Mouse (Mus musculus): ENCODE data around the gene Rerg. TPM values are rescaled to one million over a fixed set of nuclear protein-coding genes. Genes with fewer than 3 reads are reported as not detected.

Gene Rerg
- 2.3 and 2.4 TPM in 2 replicates for polyA plus RNA-seq (2016; fragmentation: Nextera tagmentation; extraction: Ambion mirVana)

GRCm38 (mm10) chr6:137170226-137170625, at the start of gene Rerg:
Gene Rerg (minus strand): TSS chr6:137170497.
- Histone ChIP-seq H3K9me3 (no peaks in the 10 kb centered on the region), H3K4me3 (peak within 1 kb of the TSS; percentile 43), H3K36me3 (no peaks in the 10 kb centered on the region), H3K9ac (peak within 1 kb of the TSS; percentile 53; the same call in 1 of the 2 replicates), H3K27ac (no peak within 1 kb of the TSS), H3K4me1 (peaks cover 6% of the 10 kb centered on the region; the same call in 1 of the 2 replicates), H3K4me2 (replicated peaks) (peak within 1 kb of the TSS; percentile 97), H3K27me3 (replicated peaks) (peaks cover 10% of the 10 kb centered on the region)
- no peak for ATAC-seq (ENCODE audit: low FRiP score, low read depth)
- WGBS: 16% methylated on average over 5 of the region's 5 CpGs

DNA sequence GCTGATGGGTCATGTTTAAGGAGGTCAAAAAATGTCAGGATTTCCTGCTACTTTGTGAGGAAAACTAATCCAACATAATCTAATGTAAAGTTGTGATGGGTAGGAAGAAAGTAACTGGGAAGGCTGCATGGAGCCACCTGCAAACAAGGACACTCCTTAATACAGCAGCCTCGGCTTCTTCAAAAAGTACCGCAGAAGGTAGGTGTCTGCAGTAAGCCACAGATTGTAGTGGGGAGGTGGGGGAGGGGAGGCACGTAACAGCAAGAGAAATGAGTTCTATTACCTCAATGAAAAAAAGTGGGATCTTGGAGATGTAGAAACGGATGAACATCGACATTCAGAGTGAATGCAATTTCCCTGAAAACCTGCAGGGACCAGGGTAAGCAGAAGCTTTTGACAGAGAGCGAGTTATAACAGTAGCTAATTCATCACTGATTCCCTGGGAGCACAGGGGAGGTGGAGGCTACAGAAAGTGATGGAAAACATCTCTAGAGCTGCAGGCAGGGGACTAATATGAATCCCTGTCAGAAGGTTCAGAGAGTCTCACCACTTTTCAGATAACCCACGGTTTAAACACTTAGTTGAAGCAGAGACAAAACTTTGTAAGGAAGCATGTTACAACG, 47.7 kb upstream of the Rerg start:
- Histone ChIP-seq H3K9me3 (no peaks in the 10 kb centered on the region), H3K4me2 (replicated peaks) (no peak overlapping the region), H3K4me1 (no peaks in the 10 kb centered on the region), H3K4me3 (no peak overlapping the region), H3K9ac (no peak overlapping the region), H3K27ac (no peak overlapping the region), H3K27me3 (replicated peaks) (no peaks in the 10 kb centered on the region), H3K36me3 (no peaks in the 10 kb centered on the region)
- 85% methylated on average over 8 of the region's 8 CpGs for WGBS
- no peak for ATAC-seq (ENCODE audit: low FRiP score, low read depth)

- WGBS: 74% methylated on average over 2 of the region's 2 CpGs
Measured at GRCm38 (mm10) chr6:137211441-137211840, 41.1 kb upstream of the Rerg start.

GRCm38 (mm10) chr6:137210991-137211390, 40.7 kb upstream of the Rerg start:
- Histone ChIP-seq H3K36me3 (no peaks in the 10 kb centered on the region), H3K27me3 (replicated peaks) (no peaks in the 10 kb centered on the region), H3K4me2 (replicated peaks) (no peak overlapping the region), H3K9ac (no peak overlapping the region), H3K27ac (no peak overlapping the region), H3K9me3 (no peaks in the 10 kb centered on the region), H3K4me3 (no peak overlapping the region), H3K4me1 (no peaks in the 10 kb centered on the region)
- no peak for ATAC-seq (ENCODE audit: low FRiP score, low read depth)
- 91% methylated on average over 10 of the region's 10 CpGs for WGBS

More at GRCm38 (mm10) chr6:137211441-137211840, 41.1 kb upstream of the Rerg start:
- no peak overlapping the region for H3K4me2 ChIP-seq (replicated peaks)
- H3K4me1 ChIP-seq: no peaks in the 10 kb centered on the region
- no peak for ATAC-seq (ENCODE audit: low FRiP score, low read depth)
- H3K4me3 ChIP-seq: no peak overlapping the region
- H3K27me3 ChIP-seq (replicated peaks): no peaks in the 10 kb centered on the region
- H3K27ac ChIP-seq: no peak overlapping the region
- no peak overlapping the region for H3K9ac ChIP-seq
- H3K9me3 ChIP-seq: no peaks in the 10 kb centered on the region
- no peaks in the 10 kb centered on the region for H3K36me3 ChIP-seq

DNA sequence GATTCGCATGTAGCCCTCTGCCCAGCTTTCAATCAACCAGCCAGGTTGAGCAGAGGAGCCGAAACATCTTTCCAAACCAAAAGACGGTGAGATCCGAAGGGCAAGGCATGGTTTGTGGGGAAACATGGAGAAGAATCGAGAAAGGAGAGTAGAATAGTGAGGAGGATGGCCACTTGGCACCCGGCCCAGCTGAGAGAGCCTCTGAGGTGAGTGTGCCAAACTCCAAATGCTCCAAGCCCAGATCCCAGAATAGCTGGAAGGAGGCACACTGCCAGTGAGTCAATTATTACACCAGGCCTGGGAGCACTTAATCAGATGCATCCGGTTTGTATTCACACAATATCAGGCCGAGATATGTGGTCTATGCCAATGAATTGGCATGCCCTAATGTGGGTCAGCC, 39.7 kb upstream of the Rerg start:
- Histone ChIP-seq H3K36me3 (no peaks in the 10 kb centered on the region), H3K4me2 (replicated peaks) (no peak overlapping the region), H3K4me3 (no peak overlapping the region), H3K27me3 (replicated peaks) (no peaks in the 10 kb centered on the region), H3K27ac (no peak overlapping the region), H3K4me1 (no peaks in the 10 kb centered on the region), H3K9ac (no peak overlapping the region), H3K9me3 (peaks cover 4% of the 10 kb centered on the region; the same call in 1 of the 2 replicates)
- 89% methylated on average over 8 of the region's 8 CpGs for WGBS
- ATAC-seq (ENCODE audit: low FRiP score, low read depth): no peak

GRCm38 (mm10) chr6:137207126-137207525, 36.8 kb upstream of the Rerg start:
- Histone ChIP-seq H3K9ac (no peak overlapping the region), H3K4me2 (replicated peaks) (no peak overlapping the region), H3K36me3 (no peaks in the 10 kb centered on the region), H3K27ac (no peak overlapping the region), H3K9me3 (peaks cover 4% of the 10 kb centered on the region; the same call in 1 of the 2 replicates), H3K4me3 (no peak overlapping the region), H3K27me3 (replicated peaks) (no peaks in the 10 kb centered on the region), H3K4me1 (no peaks in the 10 kb centered on the region)
- no peak for ATAC-seq (ENCODE audit: low FRiP score, low read depth)
- WGBS: 89% methylated on average over 6 of the region's 6 CpGs

DNA sequence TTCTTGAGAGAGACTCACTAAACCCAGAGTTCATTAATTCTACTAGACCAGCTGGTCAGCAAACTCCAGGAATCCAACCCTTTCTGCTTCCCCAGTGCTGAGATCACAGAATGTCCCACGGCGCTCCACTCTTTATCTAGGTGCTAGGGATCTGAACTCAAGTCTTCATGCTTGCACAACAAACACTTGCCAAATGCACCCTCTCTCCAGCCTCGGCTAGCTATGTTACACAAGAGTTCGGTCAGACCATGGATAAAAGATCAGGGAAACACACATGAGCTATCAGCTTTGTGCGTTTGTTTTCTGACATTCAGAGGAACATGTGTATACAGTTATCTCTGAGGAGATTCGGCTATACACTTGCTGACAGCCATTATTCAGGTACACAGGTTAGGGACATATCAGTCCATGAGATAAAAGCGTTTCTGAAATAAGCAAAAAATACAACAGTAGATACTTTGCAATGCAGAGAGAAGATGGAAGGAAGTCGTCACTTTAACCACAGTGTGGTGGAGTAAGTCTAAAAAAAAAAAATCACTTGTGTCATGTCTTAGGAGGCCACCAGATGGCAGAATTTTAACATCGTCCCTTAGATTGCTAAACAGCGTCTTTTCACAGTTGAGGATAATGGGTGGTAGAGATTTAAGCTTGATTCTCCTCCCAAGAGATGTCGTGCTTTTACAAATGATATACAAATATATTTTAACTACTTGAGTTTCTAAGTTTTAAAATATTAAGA, 35.5 kb upstream of the Rerg start:
- H3K27me3 ChIP-seq (replicated peaks): no peaks in the 10 kb centered on the region
- peaks cover 4% of the 10 kb centered on the region; the same call in 1 of the 2 replicates for H3K9me3 ChIP-seq
- H3K4me1 ChIP-seq: no peaks in the 10 kb centered on the region
- 63% methylated on average over 11 of the region's 11 CpGs for WGBS
- H3K9ac ChIP-seq: no peak overlapping the region
- no peaks in the 10 kb centered on the region for H3K36me3 ChIP-seq
- no peak overlapping the region for H3K27ac ChIP-seq
- H3K4me2 ChIP-seq (replicated peaks): no peak overlapping the region
- ATAC-seq (ENCODE audit: low FRiP score, low read depth): peak; percentile 33; the same call in 1 of the 2 replicates
- no peak overlapping the region for H3K4me3 ChIP-seq

- WGBS: 90% methylated on average over 4 of the region's 4 CpGs
- ATAC-seq (ENCODE audit: low FRiP score, low read depth): no peak
Measured at GRCm38 (mm10) chr6:137202661-137203060, 32.4 kb upstream of the Rerg start.

DNA sequence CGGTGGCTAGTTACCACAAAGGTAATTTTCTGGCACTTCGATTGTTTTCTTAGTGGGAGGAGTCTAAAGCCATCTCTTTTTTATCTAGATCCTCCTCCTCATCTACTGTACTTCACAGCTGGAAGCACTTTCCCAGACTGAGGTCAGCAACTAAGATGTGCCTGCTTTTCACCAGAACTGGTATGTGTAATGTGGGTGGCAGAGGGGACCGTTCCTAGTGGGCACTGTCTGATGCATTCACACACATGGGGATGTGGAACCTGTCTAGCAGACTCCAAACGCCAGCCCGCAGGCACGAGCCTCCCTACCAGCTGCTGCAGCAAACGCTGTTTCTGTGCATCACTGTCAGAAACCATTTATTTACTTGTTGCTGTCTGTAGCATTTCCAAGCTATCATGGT, 31.3 kb upstream of the Rerg start:
- WGBS: 71% methylated on average over 7 of the region's 7 CpGs
- no peaks in the 10 kb centered on the region for H3K27me3 ChIP-seq (replicated peaks)

More at GRCm38 (mm10) chr6:137202661-137203060, 32.4 kb upstream of the Rerg start:
- Histone ChIP-seq H3K9ac (no peak overlapping the region), H3K4me2 (replicated peaks) (no peak overlapping the region), H3K4me1 (no peaks in the 10 kb centered on the region), H3K27ac (no peak overlapping the region), H3K4me3 (no peak overlapping the region), H3K9me3 (peaks cover 4% of the 10 kb centered on the region; the same call in 1 of the 2 replicates), H3K27me3 (replicated peaks) (no peaks in the 10 kb centered on the region), H3K36me3 (no peaks in the 10 kb centered on the region)

GRCm38 (mm10) chr6:137201166-137201565, 30.9 kb upstream of the Rerg start:
- Histone ChIP-seq H3K4me2 (replicated peaks) (no peak overlapping the region), H3K4me3 (no peak overlapping the region), H3K4me1 (no peaks in the 10 kb centered on the region), H3K36me3 (no peaks in the 10 kb centered on the region), H3K9ac (no peak overlapping the region), H3K9me3 (peaks cover 4% of the 10 kb centered on the region; the same call in 1 of the 2 replicates), H3K27ac (no peak overlapping the region), H3K27me3 (replicated peaks) (no peaks in the 10 kb centered on the region)
- ATAC-seq (ENCODE audit: low FRiP score, low read depth): no peak
- WGBS: 88% methylated on average over 3 of the region's 3 CpGs

More for the DNA sequence above, 31.3 kb upstream of the Rerg start:
- ATAC-seq (ENCODE audit: low FRiP score, low read depth): no peak
- Histone ChIP-seq H3K36me3 (no peaks in the 10 kb centered on the region), H3K9ac (no peak overlapping the region), H3K4me2 (replicated peaks) (no peak overlapping the region), H3K4me3 (no peak overlapping the region), H3K4me1 (no peaks in the 10 kb centered on the region), H3K9me3 (peaks cover 4% of the 10 kb centered on the region; the same call in 1 of the 2 replicates), H3K27ac (no peak overlapping the region)

DNA sequence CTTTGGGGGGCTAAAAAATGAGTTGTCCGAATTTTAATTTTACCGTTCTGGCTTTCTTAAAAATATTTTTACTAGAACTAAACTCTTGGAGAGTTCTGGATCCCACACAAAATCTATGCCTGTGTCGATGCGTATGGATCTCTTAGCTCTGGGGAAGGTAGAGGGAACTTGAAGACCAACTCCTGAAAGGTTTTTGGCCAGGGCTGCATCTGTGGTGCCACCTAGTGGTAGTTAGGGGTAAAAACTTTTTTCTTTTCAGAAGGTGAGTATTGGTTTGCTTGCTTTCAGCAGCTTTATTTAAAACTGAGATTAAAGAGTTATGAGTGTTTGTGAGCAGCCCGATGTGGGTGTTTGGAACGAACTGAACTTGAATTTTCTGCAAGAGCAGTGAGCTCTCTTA, 21.8 kb upstream of the Rerg start:
- H3K4me2 ChIP-seq (replicated peaks): no peak overlapping the region
- H3K27me3 ChIP-seq (replicated peaks): no peaks in the 10 kb centered on the region
- no peaks in the 10 kb centered on the region for H3K4me1 ChIP-seq
- ATAC-seq (ENCODE audit: low FRiP score, low read depth): no peak
- no peak overlapping the region for H3K27ac ChIP-seq
- no peaks in the 10 kb centered on the region for H3K36me3 ChIP-seq
- no peaks in the 10 kb centered on the region for H3K9me3 ChIP-seq
- no peak overlapping the region for H3K9ac ChIP-seq
- H3K4me3 ChIP-seq: no peak overlapping the region
- 29% methylated on average over 6 of the region's 6 CpGs for WGBS

- H3K36me3 ChIP-seq: no peaks in the 10 kb centered on the region
- no peak overlapping the region for H3K4me3 ChIP-seq
- H3K9me3 ChIP-seq: no peaks in the 10 kb centered on the region
- 88% methylated on average over 11 of the region's 11 CpGs for WGBS
- no peak overlapping the region for H3K9ac ChIP-seq
- H3K27me3 ChIP-seq (replicated peaks): no peaks in the 10 kb centered on the region
- no peaks in the 10 kb centered on the region for H3K4me1 ChIP-seq
- ATAC-seq (ENCODE audit: low FRiP score, low read depth): no peak
- no peak overlapping the region for H3K27ac ChIP-seq
- no peak overlapping the region for H3K4me2 ChIP-seq (replicated peaks)
Measured at GRCm38 (mm10) chr6:137191026-137191425, 20.7 kb upstream of the Rerg start.
